Mouse (Mus musculus) right cerebral cortex, adult 18-20 months (tissue): Measurements from ENCODE around the gene Mogat1.
A peak's percentile ranks its signal among the peaks of the same experiment; 100 is the strongest.
"Not testable (repeated sequence)": the region's sequence is repeated elsewhere in the genome, so short reads cannot be mapped to it uniquely, and the experiment has no call there.

Experiments used
- DNase-seq: peaks from one replicate; pipeline ENCODE4 v3.0.0; 2022; ENCODE audit warnings: mixed read lengths

Gene Mogat1

GRCm38 (mm10) chr1:78537494-78538010, 26.8 kb downstream of the Mogat1 start:
- peak; percentile 93 for DNase-seq

- DNase-seq: no peak
These were observed 27.6 kb downstream of the Mogat1 start for GRCm38 (mm10) chr1:78538396-78538795.

- DNase-seq: no peak
These were observed 28.4 kb downstream of the Mogat1 start for GRCm38 (mm10) chr1:78539166-78539565.

GRCm38 (mm10) chr1:78543631-78544030, 32.8 kb downstream of the Mogat1 start:
- not testable (repeated sequence) for DNase-seq

GRCm38 (mm10) chr1:78546258-78546657, 35.5 kb downstream of the Mogat1 start:
- DNase-seq: no peak

- DNase-seq: no peak
These were observed 38.2 kb downstream of the Mogat1 start for GRCm38 (mm10) chr1:78548961-78549360.

- DNase-seq: no peak
These were observed 43.3 kb downstream of the Mogat1 start for GRCm38 (mm10) chr1:78554012-78554666.

GRCm38 (mm10) chr1:78566963-78567362, 56.2 kb downstream of the Mogat1 start:
- no peak for DNase-seq

GRCm38 (mm10) chr1:78567421-78567820, 56.6 kb downstream of the Mogat1 start:
- DNase-seq: no peak

- DNase-seq: peak; percentile 19
These were observed 57.2 kb downstream of the Mogat1 start for GRCm38 (mm10) chr1:78567834-78568507.

- no peak for DNase-seq
These were observed 58.8 kb downstream of the Mogat1 start for GRCm38 (mm10) chr1:78569617-78570016.

GRCm38 (mm10) chr1:78585080-78585479, 74.3 kb downstream of the Mogat1 start:
- peak; percentile 41 for DNase-seq

- no peak for DNase-seq
These were observed 76.2 kb downstream of the Mogat1 start for GRCm38 (mm10) chr1:78586986-78587385.
